Comparison of ENCODE assay signal across 9 mouse cellular contexts in the genomic region with DNA sequence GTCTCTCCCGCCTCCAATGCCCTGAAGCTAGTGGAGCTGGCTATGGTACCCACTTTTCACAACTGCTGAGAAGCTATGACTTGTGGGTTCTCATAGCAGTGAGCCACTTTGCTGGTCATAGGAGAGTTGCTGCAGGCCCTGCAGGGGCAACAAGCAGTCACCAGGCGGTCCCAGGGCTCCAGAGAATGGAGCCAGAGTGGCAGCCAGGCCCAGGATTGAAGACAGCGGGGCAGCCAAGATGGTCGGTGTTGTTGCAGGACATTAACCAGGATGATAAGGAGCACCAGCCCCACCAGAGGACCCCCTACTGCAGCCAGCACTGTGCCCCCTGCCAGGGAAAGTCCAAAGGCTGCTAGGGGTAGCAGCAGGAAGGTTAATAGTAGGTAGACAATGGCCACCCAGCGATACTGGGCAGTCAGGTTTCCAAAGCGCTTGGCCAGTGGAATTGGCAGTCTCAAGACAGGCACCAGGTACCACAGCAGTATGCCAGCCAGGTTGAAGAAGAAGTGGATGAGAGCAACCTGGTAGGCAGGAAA. TPM values are rescaled to one million over a fixed set of nuclear protein-coding genes. Genes with fewer than 3 reads are reported as not detected.
DNase-seq lines count a peak whose midpoint lies in the region; ATAC-seq and TF ChIP-seq lines count a peak whose summit lies in the region.
"Had no signal": no experiment of that assay in that cellular context is flagged by ENCODE, and none has a peak within 500 bp of the region (broad histone marks: within the 10 kb centered on the region; RNA-seq: fewer than 3 reads in every experiment).

No protein-coding gene starts in this region.

- H3K27ac ChIP-seq in kidney, postnatal 0 days: peak overlapping the region; percentile 3; the same call in 1 of the 2 replicates
- H3K27ac ChIP-seq in embryonic facial prominence, embryonic 15.5 days (replicated peaks): no peak overlapping the region; the same call in 1 of the 2 replicates
- peak overlapping the region; percentile 81 for H3K27ac ChIP-seq in hindbrain, postnatal 0 days
- H3K27ac ChIP-seq in midbrain, embryonic 15.5 days: no peak overlapping the region

- no peak for ATAC-seq in kidney, postnatal 0 days (replicated peaks; ENCODE audit: low FRiP score, low read depth)
- no peak for ATAC-seq in embryonic facial prominence, embryonic 15.5 days (ENCODE audit: insufficient number of reproducible peaks, low FRiP score, low TSS enrichment, low read depth)
- no peak for ATAC-seq in hindbrain, postnatal 0 days
- ATAC-seq in midbrain, embryonic 15.5 days (replicated peaks): no peak

- TF ChIP-seq CTCF in kidney, postnatal 0 days (IDR thresholded peaks at IDR 0.05; ENCODE audit: low read depth): no peak
- no peak for TF ChIP-seq CTCF in hindbrain, postnatal 0 days (IDR thresholded peaks at IDR 0.05; ENCODE audit: low read depth)

- H3K36me3 ChIP-seq in kidney, postnatal 0 days (ENCODE audit: insufficient read depth, low read length): no peaks in the 10 kb centered on the region
- no peaks in the 10 kb centered on the region for H3K36me3 ChIP-seq in embryonic facial prominence, embryonic 15.5 days
- H3K36me3 ChIP-seq in hindbrain, postnatal 0 days (ENCODE audit: insufficient read depth, low read length): no peaks in the 10 kb centered on the region
- no peaks in the 10 kb centered on the region for H3K36me3 ChIP-seq in midbrain, embryonic 15.5 days (replicated peaks)

- DNase-seq in kidney, postnatal 0 days (ENCODE audit: low spot score): no peak
- DNase-seq in kidney, postnatal 36 days: no peak
- no peak for DNase-seq in hindbrain, postnatal 0 days (ENCODE audit: low spot score)
- DNase-seq in urinary bladder, postnatal 10 days (ENCODE audit: low spot score): no peak
- DNase-seq in left cerebral cortex, postnatal 4 days: no peak
- DNase-seq in ovary, postnatal 36 days (ENCODE audit: low spot score): no peak

- peaks cover 18% of the 10 kb centered on the region for H3K4me1 ChIP-seq in kidney, postnatal 0 days (replicated peaks; ENCODE audit: insufficient read depth, low read length)
- H3K4me1 ChIP-seq in embryonic facial prominence, embryonic 15.5 days: peaks cover 19% of the 10 kb centered on the region
- peaks cover 13% of the 10 kb centered on the region; the same call in 1 of the 2 replicates for H3K4me1 ChIP-seq in hindbrain, postnatal 0 days (ENCODE audit: insufficient read depth, low read length)
- peaks cover 12% of the 10 kb centered on the region for H3K4me1 ChIP-seq in midbrain, embryonic 15.5 days

- no peak overlapping the region for H3K9ac ChIP-seq in kidney, postnatal 0 days (ENCODE audit: low read depth, low read length)
- no peak overlapping the region for H3K9ac ChIP-seq in embryonic facial prominence, embryonic 15.5 days
- no peak overlapping the region for H3K9ac ChIP-seq in hindbrain, postnatal 0 days (replicated peaks; ENCODE audit: low read length)
- H3K9ac ChIP-seq in midbrain, embryonic 15.5 days: no peak overlapping the region

- no peak overlapping the region for H3K4me3 ChIP-seq in kidney, postnatal 0 days (replicated peaks; ENCODE audit: low read depth, low read length)
- H3K4me3 ChIP-seq in embryonic facial prominence, embryonic 15.5 days (replicated peaks): no peak overlapping the region; the same call in 1 of the 2 replicates
- H3K4me3 ChIP-seq in hindbrain, postnatal 0 days (ENCODE audit: low read length): no peak overlapping the region
- H3K4me3 ChIP-seq in midbrain, embryonic 15.5 days: no peak overlapping the region

- intact Hi-C loops in left cerebral cortex, postnatal 4 days (cut with DNase I): no loop called here

- H3K4me2 ChIP-seq in kidney, postnatal 0 days (ENCODE audit: low read length): 0 out of 2 replicates have a peak overlapping the region, but pooled peaks have one; percentile 49
- peak overlapping the region; percentile 46 for H3K4me2 ChIP-seq in embryonic facial prominence, embryonic 15.5 days (replicated peaks)
- no peak overlapping the region for H3K4me2 ChIP-seq in hindbrain, postnatal 0 days (ENCODE audit: low read depth, low read length)
- peak overlapping the region; percentile 28; the same call in 1 of the 2 replicates for H3K4me2 ChIP-seq in midbrain, embryonic 15.5 days

- H3K9me3 ChIP-seq in kidney, postnatal 0 days (replicated peaks; ENCODE audit: low read length): no peaks in the 10 kb centered on the region
- H3K9me3 ChIP-seq in embryonic facial prominence, embryonic 15.5 days (replicated peaks): no peaks in the 10 kb centered on the region
- H3K9me3 ChIP-seq in hindbrain, postnatal 0 days (ENCODE audit: low read length): no peaks in the 10 kb centered on the region
- H3K9me3 ChIP-seq in midbrain, embryonic 15.5 days: no peaks in the 10 kb centered on the region

- no peaks in the 10 kb centered on the region for H3K27me3 ChIP-seq in kidney, postnatal 0 days (ENCODE audit: insufficient read depth, low read length)
- H3K27me3 ChIP-seq in embryonic facial prominence, embryonic 15.5 days: peaks cover 11% of the 10 kb centered on the region; the same call in 1 of the 2 replicates
- H3K27me3 ChIP-seq in hindbrain, postnatal 0 days (ENCODE audit: insufficient read depth, low read length): no peaks in the 10 kb centered on the region
- H3K27me3 ChIP-seq in midbrain, embryonic 15.5 days (replicated peaks): no peaks in the 10 kb centered on the region

- 73% methylated on average over 6 of the region's 6 CpGs for WGBS in kidney, postnatal 0 days
- 70% methylated on average over 6 of the region's 6 CpGs for WGBS in embryonic facial prominence, embryonic 15.5 days
- 68% methylated on average over 6 of the region's 6 CpGs for WGBS in hindbrain, postnatal 0 days
- WGBS in midbrain, embryonic 15.5 days: 67% methylated on average over 6 of the region's 6 CpGs

RNA-seq across cellular contexts. Expression of gene Tubb4b, which starts 4.6 kb away (rescaled TPM):
- 339 and 384 TPM in 2 replicates for polyA plus RNA-seq in kidney, postnatal 0 days (2015; fragmentation: Nextera tagmentation; extraction: Ambion mirVana)
- polyA plus RNA-seq in embryonic facial prominence, embryonic 15.5 days (2015; fragmentation: Nextera tagmentation; extraction: Ambion mirVana): 590 and 660 TPM in 2 replicates
- total RNA-seq in hindbrain, postnatal 0 days (2014; rRNA removed): 827 and 864 TPM in 2 replicates
- polyA plus RNA-seq in hindbrain, postnatal 0 days (2015; fragmentation: Nextera tagmentation; extraction: Ambion mirVana): 531 and 568 TPM in 2 replicates
- 364 and 396 TPM in 2 replicates for polyA plus RNA-seq in midbrain, embryonic 15.5 days (2015; fragmentation: Nextera tagmentation; extraction: Ambion mirVana)
- 100 to 1,000 TPM; 324 to 351 TPM for total RNA-seq in left cerebral cortex, postnatal 4 days (2021)

RNA-seq across cellular contexts. Expression of gene Slc34a3, which starts 5.1 kb away (rescaled TPM):
- 1.5 and 1.6 TPM in 2 replicates for polyA plus RNA-seq in kidney, postnatal 0 days (2015; fragmentation: Nextera tagmentation; extraction: Ambion mirVana)
- polyA plus RNA-seq in embryonic facial prominence, embryonic 15.5 days (2015; fragmentation: Nextera tagmentation; extraction: Ambion mirVana): not detected in 2 replicates
- not detected in 2 replicates for total RNA-seq in hindbrain, postnatal 0 days (2014; rRNA removed)
- not detected in 2 replicates for polyA plus RNA-seq in hindbrain, postnatal 0 days (2015; fragmentation: Nextera tagmentation; extraction: Ambion mirVana)
- polyA plus RNA-seq in midbrain, embryonic 15.5 days (2015; fragmentation: Nextera tagmentation; extraction: Ambion mirVana): not detected in 2 replicates
- not detected for total RNA-seq in left cerebral cortex, postnatal 4 days (2021)
- total RNA-seq: hematopoietic stem cell, adult 5-6 weeks had no signal

RNA-seq across cellular contexts. Expression of gene Rnf224, which starts 7.5 kb away (rescaled TPM):
- 0.16 and 0.28 TPM in 2 replicates for polyA plus RNA-seq in kidney, postnatal 0 days (2015; fragmentation: Nextera tagmentation; extraction: Ambion mirVana)
- polyA plus RNA-seq in embryonic facial prominence, embryonic 15.5 days (2015; fragmentation: Nextera tagmentation; extraction: Ambion mirVana): 0.20 and 0.24 TPM in 2 replicates
- total RNA-seq in hindbrain, postnatal 0 days (2014; rRNA removed): not detected in 2 replicates
- polyA plus RNA-seq in hindbrain, postnatal 0 days (2015; fragmentation: Nextera tagmentation; extraction: Ambion mirVana): not detected in 2 replicates
- not detected in 2 replicates for polyA plus RNA-seq in midbrain, embryonic 15.5 days (2015; fragmentation: Nextera tagmentation; extraction: Ambion mirVana)
- total RNA-seq in left cerebral cortex, postnatal 4 days (2021): not detected
- total RNA-seq: hematopoietic stem cell, adult 5-6 weeks had no signal

RNA-seq across cellular contexts. Expression of gene Fam166a, which starts 10.5 kb away (rescaled TPM):
- polyA plus RNA-seq in kidney, postnatal 0 days (2015; fragmentation: Nextera tagmentation; extraction: Ambion mirVana): 0.28 and 0.62 TPM in 2 replicates
- 0.77 TPM in 1 of 2 replicates, not detected in the other for polyA plus RNA-seq in embryonic facial prominence, embryonic 15.5 days (2015; fragmentation: Nextera tagmentation; extraction: Ambion mirVana)
- total RNA-seq in hindbrain, postnatal 0 days (2014; rRNA removed): not detected in 2 replicates
- 0.42 TPM in 1 of 2 replicates, not detected in the other for polyA plus RNA-seq in hindbrain, postnatal 0 days (2015; fragmentation: Nextera tagmentation; extraction: Ambion mirVana)
- 0.43 and 0.78 TPM in 2 replicates for polyA plus RNA-seq in midbrain, embryonic 15.5 days (2015; fragmentation: Nextera tagmentation; extraction: Ambion mirVana)
- not detected for total RNA-seq in left cerebral cortex, postnatal 4 days (2021)
- total RNA-seq: hematopoietic stem cell, adult 5-6 weeks had no signal

RNA-seq across cellular contexts. Expression of gene Rnf208, which starts 13.0 kb away (rescaled TPM):
- polyA plus RNA-seq in kidney, postnatal 0 days (2015; fragmentation: Nextera tagmentation; extraction: Ambion mirVana): 24.2 and 27.4 TPM in 2 replicates
- 18.4 and 22.9 TPM in 2 replicates for polyA plus RNA-seq in embryonic facial prominence, embryonic 15.5 days (2015; fragmentation: Nextera tagmentation; extraction: Ambion mirVana)
- 156 and 170 TPM in 2 replicates for total RNA-seq in hindbrain, postnatal 0 days (2014; rRNA removed)
- polyA plus RNA-seq in hindbrain, postnatal 0 days (2015; fragmentation: Nextera tagmentation; extraction: Ambion mirVana): 197 and 219 TPM in 2 replicates
- polyA plus RNA-seq in midbrain, embryonic 15.5 days (2015; fragmentation: Nextera tagmentation; extraction: Ambion mirVana): 148 and 150 TPM in 2 replicates
- 100 to 1,000 TPM; 169 to 189 TPM for total RNA-seq in left cerebral cortex, postnatal 4 days (2021)
- total RNA-seq: hematopoietic stem cell, adult 5-6 weeks had no signal

Comparison
In these comparisons a context has a peak if more than half of its experiments do, and no peak if none do; other contexts are left out.
1. H3K27ac ChIP-seq: peak in kidney, postnatal 0 days (single experiment) and hindbrain, postnatal 0 days (single experiment); none in embryonic facial prominence, embryonic 15.5 days (single experiment) and midbrain, embryonic 15.5 days (single experiment).